Mouse (Mus musculus) ovary, adult 18-20 months (tissue): ENCODE data around the gene Epha4.

Experiments
- DNase-seq: peaks from one replicate; pipeline ENCODE4 v3.0.0; 2022; ENCODE audit warnings: low spot score, mixed read lengths

The Epha4 gene

DNA sequence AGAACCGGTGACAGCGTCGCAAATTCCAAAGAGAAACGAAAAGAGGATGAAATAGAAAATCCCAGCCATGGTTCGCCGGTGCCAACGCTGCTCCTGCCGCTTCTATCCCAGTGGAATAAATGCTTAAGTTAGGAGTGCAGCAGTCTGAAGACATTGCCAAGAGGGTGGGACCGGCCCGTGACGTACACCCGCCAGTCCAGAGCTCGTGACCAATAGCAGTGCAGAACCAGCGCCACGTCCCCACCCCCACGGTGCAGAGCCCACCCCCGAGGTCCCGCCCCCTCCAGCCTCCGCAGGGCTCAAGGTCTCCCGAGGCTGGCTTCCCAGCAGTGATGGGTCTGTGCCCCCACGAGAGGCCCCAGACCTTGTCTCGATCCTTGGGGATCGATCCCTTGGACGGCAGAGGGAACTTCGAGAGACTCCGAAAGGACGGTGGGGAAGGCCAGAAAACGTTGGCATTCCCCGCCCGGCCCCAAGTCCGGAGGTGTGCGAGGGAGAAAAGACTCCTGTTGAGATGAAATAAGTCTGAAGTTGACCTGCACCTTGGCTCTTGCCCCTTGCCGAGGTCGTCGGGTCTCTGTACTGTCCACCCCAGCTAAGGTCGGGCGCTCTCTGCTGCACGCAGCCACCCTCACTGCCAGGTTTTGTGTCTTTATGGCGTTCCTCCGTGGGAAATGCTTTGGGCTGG lies at the start of gene Epha4:
Epha4 (minus strand) TSS at position 126 of the 688 bp plus-strand sequence.
- peak; percentile 88 for DNase-seq

DNA sequence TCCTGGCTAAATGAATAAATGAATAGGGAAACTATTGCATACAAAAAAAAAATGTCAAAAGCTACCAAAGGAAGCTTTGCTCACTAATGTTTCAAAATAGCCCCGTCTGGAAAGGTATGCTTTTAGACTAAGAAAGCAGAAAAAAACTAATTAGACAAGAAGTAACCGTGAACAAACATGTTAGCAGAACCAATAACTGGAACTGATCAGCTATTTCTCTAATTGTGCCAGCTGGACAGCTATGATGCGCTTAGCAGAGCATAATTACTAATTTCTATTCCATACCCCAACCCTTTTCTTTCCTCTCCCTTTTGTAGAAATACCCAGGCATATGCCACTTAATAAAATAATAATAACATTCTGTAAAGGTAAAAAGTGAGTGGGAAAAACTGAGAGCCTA lies 41.3 kb upstream of the Epha4 start:
- no peak for DNase-seq

DNA sequence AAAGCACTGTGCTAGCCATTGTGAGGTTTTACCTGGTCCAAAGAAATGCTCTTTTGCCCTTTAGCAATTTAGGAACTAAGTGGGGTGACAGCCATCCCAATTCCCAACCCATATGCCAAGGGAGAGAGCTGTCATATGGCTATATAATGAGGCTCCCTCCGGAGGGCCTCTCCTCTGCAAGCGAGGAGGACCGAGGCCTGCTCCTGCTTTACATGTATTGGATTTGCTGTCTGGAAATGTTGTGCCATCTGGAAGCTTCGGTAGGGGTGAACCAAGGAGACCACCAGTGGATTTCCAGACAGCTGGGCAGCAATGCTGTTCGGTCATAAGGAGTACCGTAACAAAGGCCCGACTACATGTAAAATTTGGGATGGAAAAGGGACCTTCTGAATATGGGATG lies 37.0 kb upstream of the Epha4 start:
- DNase-seq = no peak

DNA sequence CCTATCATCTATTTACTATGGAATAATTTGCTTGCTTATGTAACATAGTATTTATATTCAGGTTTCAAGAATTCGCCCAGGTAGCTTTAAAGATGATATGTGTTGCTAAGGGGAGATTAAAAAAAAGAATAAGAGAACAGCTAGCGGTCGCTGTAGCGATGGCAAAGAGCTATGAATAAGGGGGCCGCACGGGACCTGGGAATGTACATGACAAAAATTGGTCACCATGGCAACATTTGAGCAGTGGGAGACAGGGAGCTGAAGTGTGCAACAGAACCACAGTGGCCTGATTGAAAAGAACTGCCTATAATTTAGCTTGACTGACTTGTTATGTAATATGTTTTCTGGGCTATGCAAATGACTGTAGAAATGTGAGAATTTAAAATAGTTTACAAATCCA lies 30.8 kb upstream of the Epha4 start:
- DNase-seq = no peak

DNA sequence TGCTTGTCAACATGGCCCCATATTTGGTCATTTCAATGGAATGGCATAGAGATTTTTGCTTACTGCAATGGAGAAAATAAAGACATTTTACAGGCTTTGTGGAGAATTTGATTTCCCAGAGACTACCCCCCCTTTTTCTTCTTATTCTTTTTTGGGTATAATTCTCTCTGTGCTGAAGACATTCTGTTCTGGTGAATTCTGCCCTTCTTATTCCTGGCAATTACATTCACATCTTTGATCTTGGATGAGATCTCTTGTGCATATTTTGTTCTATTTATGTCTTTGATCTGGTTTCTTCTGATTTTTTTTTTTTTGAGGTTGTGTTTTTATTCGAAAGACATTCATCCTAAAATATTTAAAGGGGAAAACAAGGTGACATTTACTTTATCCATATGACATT lies 30.1 kb upstream of the Epha4 start:
- DNase-seq = no peak

DNA sequence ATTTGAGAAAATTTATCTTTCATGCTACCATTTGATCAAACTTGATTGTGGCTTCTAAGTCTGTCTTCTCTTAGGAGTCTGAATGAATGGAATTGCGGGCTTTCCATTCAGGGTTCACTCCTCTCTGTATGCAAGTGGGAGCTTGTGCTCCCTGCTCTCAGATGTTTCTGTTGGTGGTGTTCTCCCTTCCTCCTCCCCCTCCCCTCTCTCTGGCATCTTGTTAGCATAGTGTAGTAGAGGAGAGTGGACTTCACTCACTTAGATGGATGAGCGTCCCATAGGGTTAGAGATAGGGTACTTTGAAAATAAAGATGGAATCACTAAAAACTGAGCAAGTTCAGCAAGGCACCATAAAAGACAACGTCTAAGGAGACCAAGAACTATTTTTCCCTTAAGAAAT lies 29.4 kb upstream of the Epha4 start:
- DNase-seq = no peak

DNA sequence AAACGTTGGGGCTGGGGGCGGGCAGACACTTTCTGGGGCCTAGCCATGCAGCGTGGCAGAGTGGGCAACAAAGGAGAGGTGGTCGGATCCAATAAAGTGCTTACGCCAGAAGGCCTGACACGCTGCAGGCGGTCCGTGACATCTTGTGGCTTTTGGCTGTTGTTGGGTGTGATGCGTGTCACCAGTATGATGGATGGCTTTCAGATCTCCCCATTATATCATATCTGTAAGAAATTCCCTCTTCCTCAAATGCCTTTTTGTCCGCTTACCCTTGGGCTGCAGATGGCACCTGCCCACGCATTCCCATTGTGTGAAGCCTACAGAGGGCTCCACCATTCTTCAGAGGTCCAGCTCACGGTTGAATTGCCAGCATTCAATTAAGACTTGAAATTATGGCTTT lies 25.1 kb upstream of the Epha4 start:
- DNase-seq = no peak

DNA sequence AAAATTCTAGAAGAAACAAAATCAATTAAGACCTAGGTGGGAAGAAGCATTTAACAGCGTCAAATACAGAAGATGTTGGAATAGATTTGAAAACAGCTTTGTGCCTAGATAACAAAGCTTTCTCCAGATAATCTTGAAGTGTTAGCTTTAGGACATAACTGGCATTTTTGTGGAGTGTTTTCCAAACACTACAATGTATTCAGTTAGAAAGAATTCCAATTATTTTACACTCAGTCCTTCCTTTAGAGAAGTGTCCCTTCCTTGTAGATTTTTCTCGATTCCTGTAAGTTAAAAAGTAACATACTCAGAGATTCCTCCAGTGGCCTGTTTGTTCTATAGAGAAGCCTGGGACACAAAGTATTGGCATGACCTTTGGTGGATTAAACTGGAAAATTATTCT lies 23.7 kb upstream of the Epha4 start:
- no peak for DNase-seq

DNA sequence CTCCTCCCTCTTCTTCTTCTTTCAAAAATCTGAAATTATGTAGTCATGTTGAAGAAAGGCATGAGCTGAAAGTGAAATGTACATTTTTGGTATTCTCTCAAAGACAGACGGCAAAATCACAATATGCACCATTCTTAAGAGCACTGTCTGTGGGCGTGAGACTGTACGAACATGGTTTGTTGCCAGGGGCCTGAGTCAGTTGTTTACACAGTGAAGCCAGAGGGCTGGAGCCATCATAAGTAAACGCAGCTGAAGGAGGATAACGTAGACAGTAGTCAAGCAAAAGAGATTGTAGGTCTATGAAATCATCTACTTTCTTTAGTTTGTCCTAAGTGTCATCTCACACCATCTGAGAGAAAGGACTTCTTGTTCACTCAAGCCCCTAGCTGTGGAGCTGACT lies 21.0 kb upstream of the Epha4 start:
- DNase-seq = no peak

DNA sequence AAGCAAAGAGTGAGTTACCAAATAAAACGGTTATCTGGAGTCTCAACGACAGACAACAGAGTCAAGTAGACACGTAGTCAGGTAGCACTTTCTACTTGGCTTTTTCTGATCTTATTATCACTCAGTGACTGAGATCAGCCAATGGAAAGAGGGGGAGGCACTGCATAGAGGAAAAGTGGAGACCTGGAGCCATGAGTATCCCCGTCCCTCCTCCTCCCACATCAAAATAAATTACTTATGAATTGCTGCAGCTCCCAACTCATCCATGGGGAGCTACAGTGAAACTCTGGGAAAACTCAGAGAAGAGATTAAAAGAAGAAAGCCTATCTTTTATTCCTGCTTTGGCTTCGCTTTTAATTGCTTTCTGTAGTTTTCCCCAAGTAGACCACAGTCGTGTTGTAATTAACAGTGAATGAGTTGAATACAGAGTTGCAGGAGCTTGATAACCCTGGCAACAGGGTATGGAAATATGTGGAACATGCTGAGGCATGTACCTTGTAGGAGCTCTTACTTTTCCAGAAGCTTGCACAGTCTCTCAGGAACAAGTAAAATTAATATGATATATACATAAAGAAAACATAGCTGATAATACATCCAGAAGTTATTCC lies 17.8 kb upstream of the Epha4 start:
- no peak for DNase-seq

DNA sequence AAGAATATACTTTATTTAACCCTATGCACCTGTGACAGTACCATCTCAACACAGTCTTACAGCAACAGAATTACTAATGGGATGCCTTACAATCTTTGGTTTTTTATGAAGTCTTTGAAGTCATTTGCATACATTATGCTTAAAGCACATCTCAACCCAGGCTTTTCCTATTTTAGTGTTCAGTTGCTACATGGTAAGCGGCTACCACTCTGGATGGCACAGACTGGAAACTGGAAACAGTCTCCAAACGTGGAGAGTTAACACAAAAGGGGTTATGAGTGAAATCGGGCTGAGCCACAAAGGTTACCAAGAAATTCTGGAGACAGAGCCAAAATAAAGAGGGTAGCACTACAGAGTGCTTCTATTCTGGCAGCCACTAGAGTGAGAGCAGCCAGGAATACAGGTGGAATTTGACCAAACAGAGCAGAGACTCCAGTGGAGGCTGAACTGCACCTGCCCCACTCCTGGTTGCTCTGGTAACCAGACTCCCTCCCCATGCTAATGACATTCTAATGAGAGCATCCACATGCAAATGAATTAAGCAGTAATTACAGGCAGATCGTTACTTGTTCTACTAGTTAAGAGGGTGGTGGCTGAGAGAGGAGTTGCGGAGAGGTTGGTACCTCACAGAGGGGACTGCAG lies 17.2 kb upstream of the Epha4 start:
- no peak for DNase-seq

DNA sequence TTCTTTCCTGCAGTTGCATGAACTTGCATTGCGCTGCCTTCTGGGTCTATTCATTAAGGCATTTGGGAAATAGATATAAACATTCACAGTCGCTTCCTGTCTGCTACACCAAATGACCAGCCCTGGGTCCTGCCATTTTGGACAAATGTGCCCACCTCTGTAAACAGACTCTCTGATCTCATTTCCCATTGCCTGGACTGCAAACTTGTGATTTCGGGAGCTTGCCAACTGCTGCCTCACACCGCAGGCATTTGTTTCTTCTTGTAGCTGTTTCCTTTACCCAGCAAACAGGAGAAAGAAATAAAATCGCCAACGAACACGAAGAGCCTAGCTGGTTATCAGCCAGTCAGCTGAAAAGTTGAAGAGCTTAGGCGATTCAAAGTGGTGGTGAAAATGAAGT lies 10.2 kb upstream of the Epha4 start:
- DNase-seq = no peak

DNA sequence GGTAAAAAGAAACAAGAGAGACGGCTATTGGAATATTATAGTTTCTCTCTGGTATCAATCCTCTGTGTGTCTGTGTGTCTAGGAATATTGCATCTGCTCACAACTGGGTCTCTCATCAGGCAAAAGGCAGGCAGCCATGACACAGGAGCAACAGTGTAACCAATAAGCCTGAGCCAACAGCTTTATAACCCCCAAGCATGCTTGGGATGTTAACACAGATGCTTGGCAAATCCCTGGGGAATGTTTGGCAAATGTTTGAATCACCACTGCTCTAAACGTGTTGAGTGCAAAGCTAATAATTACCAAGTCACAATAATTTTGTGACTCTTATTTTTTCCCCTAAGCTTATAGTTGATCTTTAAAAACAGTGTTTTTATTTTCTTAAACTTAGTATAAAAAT lies 8.5 kb upstream of the Epha4 start:
- DNase-seq = no peak

DNA sequence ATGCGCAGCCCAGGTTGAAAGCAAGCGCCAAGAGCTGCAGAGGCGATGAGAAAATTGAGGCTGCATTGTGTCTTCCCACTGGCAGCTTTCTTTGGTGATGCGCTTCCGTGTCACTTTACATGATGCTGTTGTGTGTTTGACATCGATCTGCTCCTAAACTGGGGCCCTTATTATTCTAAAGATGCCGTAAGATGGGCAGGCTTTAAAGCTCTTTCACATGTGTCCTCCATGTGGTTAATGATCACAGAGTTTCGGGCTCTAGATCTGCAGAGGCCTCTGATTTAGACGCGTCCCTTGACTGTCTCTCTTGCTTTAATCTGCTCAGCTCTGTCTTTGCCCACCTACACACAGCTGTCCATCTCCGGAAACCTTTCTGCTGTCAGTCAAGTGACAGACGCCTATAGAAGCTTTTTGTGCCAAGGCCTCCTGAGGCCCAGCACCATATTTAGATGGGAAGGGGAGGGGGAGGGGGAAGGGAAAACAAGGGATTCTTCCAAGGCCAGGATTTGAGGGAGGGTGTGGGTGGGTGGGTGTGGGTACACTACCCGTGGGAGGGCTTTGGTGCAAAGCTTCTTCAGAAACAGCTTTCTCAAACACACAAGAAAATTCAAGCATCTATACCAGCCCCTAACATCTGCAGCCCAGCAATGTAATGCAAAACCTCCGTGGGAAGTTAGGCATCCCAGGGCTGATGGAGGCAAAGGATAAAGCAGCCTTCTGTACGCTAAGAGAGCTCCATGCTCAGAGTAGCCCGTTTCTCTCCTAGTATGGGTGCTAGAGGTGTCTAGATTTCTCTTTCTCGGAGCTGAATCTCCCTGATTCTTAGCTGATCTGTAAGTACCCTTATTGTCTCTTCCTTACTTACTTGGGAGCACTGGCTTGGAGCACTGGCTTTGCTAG lies 7.0 kb upstream of the Epha4 start:
- DNase-seq = no peak

DNA sequence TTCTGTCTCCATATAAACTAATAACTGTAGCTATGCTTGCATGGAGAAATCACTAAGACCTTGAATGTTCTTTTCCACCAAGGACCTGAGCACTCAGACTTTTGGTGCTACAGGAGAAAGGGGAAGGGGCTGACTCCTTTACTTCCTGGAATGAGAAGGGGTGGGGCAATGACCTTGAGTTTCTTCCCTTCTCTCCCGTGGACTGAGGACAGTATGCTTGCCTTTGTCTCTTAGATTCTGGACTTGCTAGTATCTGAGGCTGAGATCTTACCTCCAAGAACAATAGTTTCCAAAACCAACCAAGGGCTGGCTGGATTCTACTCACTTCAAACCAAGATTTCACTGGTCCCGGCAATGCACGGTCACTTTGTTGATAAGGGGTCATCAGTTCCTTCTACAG lies 3.8 kb upstream of the Epha4 start:
- no peak for DNase-seq

DNA sequence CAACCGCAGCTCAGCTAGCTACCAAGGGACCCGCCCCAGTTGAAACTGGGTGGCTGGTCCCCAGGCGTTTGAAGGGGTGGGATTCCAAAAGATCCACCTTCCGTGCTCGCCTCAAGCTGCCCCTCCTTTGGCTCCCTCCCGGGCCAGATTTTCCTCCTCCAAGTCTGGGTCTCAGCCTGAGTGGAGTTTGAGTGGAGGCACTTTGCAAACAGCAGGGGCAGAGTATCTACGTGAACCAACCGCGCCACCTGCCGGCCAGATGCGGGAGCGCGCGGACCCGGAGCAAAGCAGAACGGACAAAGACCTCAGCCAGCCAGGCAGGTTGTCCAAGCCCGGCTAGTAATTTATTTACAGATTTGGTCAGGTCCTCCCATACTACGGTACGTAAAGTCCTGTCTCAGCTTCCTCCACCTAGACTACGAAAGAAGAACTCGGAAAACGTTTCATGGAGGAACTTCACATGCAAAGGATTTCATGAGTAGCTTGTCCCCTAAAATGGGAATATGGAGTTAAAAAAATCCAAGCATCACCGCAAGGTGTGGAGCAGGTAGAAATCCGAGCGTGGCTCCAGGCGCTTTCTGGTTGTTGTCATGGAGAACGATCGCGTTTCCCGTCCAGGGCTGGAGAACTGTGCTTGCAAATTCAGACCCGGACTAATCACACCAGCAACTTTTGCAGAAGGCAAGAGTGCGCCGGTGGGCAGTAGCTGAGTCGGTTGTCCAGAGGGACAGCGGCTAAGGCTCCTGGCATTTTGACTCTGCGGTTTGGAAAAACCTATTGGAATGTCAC lies 1.5 kb upstream of the Epha4 start:
- peak; percentile 64 for DNase-seq

DNA sequence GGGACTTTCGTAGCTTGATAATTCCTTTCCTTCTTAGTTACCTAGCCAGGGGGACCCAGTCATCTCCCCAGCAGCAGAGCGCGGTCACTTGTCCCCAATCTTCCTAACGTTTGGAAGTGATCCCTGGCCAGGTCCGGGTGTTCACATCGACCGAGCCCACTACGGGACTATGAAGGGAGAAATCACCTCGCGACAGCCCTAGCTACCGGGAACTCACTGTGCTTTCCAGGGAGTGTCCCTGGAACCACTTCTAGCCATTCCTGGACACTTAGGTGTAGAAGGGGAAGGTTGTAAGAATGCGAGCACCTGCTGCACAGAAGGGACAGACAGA lies 728 bp upstream of the Epha4 start:
- no peak for DNase-seq

DNA sequence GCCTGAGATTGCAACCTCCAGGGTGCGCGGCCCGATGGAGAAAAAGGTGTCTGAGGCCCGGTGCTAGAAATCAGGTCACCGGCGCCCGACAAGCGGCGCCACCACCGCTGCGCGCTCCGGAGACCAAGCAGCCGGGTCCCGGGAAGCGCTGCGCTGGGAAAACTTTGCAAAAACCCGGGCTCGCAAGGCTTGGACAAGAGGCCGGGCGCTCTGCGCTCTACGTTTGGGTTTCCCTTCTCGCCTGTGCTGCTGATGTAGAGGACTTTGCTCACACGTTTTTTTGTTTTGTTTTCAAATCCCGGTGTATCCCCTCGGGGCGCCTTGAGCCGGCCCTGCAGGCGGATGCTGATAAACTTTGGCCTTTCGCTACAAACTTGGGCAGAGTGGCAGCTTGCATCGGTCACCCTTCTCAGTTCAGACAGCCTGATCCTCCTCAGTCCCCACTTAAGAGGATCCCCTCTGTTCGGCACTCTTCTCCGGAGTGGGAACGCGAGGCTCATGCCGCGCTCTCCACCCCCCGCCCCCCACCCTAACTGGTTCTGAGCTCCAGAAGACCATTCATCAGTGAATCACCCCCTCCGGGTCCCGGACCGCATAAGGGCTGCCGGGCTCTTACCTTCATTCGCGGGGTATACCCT lies 444 bp downstream of the Epha4 start:
- no peak for DNase-seq

DNA sequence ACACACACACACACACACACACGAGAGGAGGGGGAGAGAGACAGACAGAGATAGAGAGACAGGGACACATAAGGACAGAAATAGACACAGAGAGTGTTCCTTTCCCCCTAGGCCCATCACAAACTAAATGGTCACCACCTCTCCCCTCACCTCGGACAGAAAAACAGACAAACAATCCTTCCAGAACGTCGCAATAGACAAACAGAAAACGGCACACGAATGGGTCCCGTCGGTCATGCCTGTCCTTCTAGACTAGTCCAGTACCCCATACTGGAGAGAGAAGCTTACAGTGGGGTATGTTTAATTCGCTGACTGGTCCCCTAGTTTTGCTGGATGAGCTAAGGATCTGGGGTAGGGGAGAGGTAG lies 946 bp downstream of the Epha4 start:
- no peak for DNase-seq

DNA sequence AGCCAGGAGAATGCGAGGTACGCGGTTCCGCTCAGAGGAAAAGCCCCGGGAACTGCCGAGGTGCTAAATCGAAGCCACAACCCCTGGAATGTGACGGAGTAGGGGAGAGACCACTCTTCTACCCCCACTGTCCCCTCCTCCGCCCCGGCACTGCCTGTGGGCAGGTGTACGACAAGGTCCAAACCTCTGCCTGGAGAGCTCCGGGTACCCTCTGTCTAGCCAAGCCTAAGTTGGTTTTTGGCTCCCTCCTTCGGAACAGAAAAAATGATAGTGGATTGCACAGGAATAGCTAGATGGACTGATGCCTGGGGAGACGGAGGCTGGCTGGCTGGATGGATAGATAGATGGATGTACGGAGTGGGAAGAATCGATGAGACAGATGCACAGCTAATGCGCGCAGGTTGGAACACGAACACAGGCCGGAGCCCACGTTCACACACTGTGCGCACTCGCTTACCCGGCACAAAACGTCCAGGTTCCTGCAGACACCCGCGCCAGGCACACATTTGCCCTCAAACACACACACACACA lies 1.4 kb downstream of the Epha4 start:
- peak; percentile 6 for DNase-seq

DNA sequence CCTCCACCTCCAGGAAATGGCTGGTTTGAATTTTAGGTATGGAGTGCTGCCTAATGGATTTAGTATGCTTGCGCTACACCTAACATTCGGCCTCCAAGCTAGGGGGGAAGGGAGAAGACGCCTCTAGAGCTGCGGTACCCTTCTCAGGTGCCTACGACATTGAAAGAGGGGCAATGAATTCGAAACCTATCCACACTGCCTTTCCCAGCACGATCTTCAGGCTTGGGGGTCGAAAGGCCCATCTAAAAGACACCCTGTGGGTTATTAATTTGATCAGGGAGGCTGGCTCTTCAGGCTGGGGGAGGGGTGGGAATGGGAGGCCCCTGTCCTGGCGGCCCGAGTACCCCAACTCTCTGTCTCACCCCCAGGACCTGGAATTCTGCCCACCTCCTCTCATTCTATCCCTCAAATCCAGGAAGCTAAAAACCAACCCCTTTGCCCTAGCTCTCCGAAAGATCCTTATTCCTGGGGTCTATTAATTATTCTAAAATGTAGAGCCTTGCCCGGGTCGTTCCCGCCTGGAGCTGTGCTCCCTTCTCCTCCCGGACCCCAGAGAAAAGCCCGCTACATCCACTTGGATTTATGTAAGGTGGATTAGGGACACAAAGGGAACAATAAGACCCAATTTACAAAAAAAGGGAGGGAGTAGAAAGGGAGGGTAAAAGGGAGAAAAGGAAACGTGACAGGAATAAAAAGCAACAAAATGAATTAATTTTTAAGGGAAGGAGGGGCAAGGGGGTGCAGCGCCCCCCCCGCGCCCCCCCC lies 2.3 kb downstream of the Epha4 start:
- DNase-seq = no peak
